Mouse (Mus musculus) Muller cell, postnatal 12 days (primary cell): Measurements from ENCODE around the gene Abhd17c.
"Not testable (repeated sequence)": the region's sequence is repeated elsewhere in the genome, so short reads cannot be mapped to it uniquely, and the experiment has no call there.

Experiments used
- DNase-seq: peaks from one replicate; pipeline ENCODE4 v3.0.0-alpha.2; 2015; ENCODE audit errors: inconsistent ontology term

Gene Abhd17c

DNA sequence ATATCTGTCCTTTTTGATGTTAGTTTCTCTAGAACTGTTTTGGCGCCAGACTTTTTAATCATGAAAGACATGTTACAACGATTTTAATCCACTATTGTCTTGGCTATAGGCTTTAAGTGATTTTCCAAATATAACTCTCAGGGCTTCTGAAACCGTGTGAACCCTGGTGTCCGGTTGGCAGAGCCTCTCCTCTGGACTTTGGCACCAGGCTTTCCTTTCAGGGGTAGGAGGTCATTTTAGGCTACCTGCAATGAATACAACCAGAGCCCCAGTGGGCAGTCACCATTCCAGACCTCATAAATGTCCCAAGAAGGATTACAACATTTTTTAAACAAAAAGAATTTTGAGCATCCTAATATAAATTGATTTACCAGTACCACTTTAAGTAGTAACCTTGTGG, 1.1 kb upstream of the Abhd17c start:
- DNase-seq: no peak

DNA sequence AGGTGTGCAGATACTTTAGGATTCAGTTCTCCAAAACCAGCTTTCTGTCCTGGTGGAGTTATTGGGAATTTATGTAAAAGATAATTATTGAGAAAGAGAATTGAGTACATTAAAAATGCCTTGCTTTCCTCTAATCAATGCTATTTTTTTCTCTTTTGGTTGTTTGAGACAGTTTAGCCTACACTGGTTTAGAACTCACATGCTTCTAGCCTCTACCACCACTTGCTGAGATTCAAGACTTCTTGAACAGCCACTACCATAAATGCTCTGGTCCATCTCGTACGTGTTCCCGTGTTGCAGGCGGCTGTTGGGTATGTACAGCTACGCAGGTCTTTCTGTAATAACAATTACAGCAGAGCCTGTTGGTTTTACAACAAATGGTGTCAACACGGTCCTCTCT, 681 bp upstream of the Abhd17c start:
- no peak for DNase-seq

DNA sequence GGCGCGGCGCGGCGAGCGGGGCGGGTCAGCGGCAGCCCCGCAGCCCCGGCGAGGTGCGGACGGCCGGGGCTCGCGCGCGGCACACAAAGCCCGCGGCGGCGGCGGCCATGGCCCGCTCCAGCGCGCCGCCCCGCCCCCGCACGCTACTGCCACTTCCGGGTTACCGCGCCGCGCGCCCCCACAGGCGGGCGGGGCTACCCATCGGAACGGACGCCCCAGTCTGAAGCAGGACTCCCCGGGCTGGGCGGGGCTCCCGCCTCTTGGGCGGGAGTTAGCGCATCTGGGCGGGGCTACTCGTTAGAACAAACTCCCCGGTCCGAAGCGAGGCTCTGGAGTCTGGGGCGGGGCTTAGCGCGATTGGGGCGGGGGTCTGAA, 254 bp upstream of the Abhd17c start:
- DNase-seq: peak; percentile 99

DNA sequence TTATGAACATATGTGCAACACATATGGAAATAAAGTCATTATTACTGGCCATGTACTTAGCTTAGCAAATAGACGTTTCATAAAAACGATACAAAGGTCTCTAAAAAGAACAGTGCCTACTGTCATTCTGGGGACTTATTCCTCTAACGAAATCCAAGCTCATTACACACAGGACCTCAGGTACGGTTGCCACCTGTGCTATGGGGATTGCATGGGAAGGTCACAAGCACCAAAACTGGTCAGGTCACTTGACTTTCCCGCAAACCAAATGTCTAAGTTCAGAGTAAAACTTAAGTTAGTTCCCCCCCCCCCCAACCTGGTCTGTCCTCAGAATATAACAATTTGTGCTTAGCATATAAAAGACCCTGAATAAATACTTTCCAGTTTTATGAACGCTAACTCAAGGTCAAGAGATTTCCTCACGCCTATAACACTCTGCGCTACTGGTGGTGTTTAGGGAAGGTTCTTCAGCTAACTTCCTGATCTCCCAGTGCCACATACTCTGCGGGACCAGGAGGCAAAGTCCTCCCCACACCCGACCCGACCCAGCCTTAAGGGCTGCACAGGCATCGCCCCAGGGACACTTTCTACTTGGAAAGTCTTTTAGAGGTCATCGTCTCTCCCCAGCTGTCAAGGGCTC, 1.2 kb downstream of the Abhd17c start:
- DNase-seq: no peak

DNA sequence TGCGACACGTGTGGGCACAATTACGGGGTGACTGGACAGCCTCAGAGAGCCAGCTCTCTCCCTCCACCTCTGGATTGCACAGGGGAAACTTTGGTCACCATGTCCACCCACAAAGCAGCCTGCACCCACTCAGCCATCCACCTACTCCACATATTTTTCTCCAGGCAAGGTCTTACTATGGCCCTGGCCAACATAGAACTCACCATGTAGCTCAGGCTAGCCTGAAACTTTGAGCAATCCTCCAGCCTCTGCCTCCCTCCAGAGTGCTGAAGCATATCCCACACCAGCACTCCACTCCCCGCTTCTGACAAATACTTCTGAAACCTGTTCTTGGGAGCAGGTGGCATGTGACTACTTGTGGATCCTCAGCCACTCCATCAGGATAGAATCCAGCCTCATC, 1.9 kb downstream of the Abhd17c start:
- DNase-seq: no peak

DNA sequence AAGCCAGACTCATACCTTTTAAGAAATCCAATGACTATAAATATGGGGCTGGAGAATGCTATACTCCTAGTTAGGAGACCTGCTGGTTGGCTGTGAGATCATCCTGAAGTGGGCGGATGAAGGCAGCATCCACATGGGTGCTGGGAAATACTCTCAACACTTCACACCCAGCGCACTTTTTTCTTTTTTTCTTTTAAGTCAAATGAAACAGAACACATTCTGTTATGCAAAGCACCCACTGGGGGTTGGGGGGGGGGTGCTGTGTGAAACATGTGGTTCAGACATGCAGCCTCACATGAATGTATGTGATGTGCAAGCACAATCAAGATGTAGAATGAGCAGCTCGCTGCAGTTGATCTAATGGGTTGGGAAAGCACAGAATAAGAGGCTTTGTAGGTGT, 2.8 kb downstream of the Abhd17c start:
- no peak for DNase-seq

DNA sequence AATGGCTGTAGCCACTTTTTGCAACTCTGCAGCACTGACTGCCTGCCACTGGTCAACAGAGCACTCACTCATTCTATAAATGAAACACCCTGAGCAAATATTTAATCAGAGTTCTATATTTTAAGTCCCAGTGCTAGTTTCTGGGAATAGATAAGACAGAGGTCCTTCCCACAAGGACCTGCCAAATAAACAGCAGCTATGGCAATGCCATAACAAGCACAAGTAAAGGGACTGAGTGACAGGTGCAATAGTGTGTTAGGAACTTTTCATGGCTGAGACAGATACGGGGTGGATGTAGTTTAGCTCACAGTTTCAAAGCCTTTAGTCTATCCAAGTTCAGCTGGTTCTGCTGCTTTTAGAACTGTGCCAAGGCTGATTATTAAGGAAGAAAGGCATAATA, 3.9 kb downstream of the Abhd17c start:
- DNase-seq: no peak

DNA sequence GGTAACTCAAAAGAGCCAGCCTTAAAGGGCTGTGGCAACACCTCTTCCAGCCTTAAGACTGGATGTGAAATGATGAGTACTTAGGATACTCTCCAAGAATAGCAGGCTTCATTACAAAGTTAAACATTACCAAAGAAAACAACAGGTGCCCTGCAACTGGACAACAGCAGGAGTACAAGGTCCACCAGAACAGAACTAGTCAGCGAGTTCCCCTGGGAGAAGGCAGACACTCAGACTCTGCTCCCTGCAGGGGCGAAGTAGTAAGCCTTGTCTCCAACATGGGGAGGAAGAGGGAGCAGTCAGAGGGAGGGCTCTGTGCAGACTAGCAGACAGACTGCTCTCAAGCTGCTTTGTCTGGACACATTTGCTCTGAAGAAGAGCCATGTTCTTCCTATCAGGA, 6.1 kb downstream of the Abhd17c start:
- DNase-seq: no peak

DNA sequence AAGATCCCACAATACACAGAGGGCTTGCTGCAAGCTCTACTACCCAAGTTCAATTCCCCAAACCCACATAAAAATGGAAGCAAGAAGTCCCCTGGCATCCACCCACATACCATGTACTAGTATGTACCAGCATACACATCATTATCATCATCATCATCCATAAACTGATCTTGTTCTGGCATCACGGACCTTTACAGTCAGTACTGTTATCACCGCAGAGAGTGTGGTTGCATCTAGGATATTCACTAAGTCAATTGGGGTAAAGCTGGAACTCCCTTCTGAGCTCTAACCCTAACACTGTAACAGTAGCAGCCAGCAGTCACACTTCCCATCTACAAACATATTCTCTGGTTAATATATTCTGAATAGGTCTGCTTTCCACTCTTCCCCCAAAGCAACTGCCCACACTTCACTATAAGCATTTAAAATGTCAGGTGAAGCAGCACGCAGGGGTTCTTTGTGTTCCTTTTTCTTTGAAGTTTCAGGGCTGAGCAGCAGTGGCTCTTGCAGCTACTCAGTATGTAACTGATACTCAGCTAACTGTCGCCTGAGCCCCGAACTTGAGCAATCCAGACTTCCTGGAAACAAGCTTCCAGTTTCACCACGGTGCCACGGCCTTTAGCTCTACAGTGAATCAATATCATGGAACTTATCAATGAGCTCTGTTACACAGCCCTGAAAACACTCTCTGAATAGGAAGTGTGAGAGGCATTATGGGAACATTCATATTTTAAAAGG, 8.8 kb downstream of the Abhd17c start:
- DNase-seq: no peak

DNA sequence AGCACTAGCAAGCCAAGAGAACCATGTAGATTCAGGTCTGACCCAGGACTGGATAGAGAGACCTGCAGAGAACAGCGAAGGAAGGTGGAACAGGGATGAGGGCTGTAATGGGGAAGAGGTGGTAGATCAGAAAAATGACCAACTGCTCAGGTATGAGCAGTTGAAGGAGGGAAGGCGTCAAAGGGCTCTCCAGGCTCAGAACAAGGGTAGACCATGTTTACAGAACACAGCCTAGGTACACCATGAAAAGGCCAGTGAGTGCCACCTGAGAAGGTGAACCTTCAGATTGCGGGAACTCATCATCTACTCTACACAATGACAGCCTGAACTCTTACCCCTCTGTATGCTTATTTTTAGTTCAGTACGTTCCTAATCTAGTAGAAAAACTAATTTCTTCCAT, 9.5 kb downstream of the Abhd17c start:
- DNase-seq: no peak

DNA sequence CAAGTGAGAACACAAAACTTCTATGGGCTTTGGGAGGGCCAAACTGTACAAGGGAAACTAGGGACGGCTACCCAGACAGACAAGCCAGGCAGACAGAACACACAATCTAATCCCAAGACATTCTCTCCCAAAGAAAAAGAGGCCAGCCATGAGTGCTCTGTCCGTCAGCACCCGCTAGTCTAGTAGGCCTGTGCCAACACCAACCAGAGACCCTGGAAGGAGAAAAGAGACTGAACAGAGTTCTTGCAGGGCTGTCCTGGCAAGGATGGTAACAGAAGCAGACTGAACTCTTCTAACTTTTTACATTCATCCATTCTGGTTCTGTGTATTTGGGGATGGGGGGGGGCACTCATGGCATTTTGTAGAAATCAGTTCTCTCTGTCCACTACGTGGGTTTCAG, 12.1 kb downstream of the Abhd17c start:
- peak; percentile 16 for DNase-seq

DNA sequence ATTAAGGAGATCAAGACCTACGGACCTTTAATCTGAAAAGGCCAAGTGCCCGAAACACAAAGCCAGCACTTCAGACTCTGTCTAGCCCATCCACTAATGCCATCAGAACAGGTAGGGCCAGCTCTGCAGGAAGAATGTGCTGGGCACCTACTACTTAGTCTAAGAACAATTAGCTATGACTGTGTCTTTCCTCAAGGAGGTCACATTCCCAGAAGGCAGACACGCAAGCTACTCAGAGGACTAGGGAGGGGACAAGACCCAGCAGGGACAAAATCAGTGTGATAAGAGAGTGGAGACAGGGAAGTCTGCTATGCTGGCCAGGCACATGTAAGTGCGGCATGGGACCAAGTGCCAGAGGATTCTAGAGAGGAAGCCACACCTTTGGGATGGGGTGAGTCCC, 13.0 kb downstream of the Abhd17c start:
- DNase-seq: no peak

DNA sequence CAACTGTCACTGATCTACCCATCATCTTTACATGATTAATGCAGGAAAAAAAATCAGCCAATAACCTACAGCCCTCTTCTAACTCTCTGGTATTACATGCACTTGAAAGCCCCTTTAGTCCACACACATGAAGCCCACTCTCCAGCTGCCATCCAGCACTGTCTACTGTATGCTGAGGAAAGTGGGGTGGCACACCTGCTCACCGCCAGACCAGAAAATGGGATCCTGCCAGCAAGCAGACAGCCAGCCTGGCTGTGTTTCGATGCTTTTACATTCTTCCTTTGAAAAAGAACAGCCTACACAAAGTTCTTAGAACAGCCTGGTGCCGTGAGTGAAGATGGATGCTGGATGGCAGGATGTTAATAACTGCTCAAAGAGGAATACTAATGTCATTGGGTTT, 13.9 kb downstream of the Abhd17c start:
- no peak for DNase-seq

DNA sequence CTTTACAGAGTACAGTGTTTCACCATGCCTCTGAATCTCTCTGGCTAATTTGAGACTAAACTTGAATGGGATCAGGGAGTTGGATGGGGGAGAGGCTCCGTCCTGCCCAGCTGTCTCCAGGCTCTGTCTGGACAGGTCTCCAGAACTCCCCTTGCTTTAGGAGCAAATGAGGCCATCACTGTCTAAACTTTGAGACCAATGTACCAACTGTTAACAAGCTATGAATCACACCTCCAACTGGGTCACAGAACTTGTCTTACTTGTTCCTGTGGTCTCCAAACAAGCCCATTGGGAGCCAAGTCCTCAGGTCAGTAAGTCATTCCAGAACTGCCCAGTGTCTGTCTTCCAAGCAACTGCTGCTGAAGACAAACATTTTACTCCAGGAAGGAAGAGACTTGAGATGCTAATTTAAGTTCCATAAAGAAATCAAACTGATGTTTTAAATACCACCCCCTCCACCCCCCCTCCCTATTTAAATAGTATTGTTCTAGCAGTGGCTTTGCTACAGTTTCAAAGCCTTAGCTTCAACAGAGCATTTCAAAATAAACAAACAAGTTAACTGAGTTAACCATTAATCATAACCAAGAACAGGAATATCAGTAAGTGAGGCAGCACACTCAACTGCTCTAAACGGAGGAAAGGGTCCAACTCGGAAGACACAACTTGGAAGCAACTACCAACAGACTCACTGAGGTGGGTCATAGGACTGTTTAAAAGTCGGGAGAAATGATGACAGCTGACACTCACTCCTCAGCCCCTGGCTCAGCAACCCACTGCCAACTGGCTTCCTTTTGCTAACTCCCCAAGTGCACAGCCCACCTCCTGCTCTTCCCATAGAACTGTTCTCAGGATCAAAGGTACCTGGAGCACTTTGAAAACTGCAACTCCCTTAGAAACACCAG, 15.6 kb downstream of the Abhd17c start:
- DNase-seq: peak; percentile 51

DNA sequence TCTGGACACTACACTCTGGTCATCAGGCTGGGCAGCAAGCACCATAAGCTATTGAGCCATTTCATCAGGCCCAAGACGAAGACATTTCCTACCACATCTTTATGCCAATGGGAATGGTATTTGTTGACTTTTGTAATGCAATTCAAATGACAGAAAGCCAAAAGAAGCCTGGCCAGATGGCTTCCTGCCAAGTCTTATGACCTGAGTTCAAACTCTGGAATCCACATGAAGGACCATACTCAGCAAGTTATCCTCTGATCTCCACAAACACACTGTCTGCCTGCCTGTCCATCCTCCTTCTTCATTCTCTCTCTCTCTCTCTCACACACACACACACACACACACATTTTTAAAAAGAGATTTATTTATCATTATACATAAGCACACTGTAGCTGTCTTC, 19.0 kb downstream of the Abhd17c start:
- peak; percentile 37 for DNase-seq

DNA sequence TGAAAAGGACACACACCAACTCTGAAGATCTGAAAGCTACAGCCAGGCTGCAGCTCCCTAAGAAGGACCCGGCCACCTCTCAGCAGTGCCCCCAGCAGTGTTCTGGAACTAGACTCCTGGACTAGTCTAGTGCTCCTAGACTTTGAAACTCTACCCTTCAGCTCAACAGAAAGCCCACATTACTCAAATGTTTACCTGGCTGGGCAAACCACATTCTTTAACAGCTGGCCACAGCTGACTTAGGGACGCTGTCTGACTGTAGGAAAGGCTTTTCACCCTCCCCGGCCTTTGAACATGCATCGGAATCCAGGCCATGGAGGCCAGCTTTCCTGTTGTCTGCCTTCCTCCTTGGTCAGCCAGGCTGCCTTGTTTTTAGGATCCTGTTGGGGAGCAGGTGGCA, 20.0 kb downstream of the Abhd17c start:
- no peak for DNase-seq

DNA sequence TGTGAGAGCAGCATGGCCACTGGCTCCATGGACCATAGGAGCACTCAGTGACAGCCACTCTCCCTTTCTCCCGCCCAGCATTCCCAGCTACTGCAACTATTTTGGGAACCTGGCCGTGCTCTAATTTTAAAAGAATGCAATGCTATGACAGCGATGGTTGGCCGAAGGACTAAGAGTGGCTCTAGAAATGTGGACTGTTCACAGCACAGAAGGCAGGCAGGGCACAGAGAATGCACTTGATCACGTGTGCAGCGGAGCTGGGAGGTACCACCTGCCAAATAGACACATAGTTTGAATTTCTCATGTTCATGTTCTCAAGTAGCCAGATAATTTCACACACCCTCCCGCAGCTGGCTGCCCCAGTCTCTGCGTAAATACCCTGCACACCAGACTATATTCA, 23.0 kb downstream of the Abhd17c start:
- DNase-seq: peak; percentile 93

DNA sequence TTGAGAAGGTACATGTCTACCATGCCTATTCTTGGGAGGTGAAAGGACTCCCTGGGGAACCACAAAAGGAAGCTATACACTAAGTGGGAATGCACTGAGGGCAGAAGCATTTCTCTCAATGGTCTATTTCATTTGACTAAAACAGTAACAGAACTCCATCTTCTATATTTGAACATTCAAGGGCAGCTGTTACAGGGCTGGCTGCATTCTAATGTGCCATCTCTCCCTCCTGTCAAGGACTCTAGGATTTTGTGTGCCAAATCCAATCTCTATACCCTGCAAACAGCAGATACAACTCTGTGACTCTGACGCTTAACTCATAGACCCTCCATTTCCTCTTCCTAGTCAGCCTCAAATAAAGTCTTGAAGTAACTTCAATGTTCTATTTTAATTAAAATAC, 26.0 kb downstream of the Abhd17c start:
- no peak for DNase-seq

DNA sequence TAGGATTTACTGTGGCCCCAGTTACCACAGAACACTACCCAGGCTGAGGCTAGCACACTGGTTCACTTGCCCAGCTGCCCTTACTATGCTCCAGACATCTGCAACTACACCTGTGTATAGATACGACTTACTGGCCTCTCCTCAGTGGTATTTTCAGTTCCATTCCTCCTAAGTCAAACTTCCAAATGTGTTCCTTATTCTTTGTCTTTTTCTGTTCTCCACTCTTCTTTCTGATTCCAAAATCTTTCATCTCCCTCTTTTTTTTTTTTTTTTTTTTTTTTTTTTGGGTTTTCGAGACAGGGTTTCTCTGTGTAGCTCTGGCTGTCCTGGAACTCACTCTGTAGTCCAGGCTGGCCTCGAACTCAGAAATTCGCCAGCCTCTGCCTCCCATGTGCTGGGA, 28.0 kb downstream of the Abhd17c start:
- not testable (repeated sequence) for DNase-seq

DNA sequence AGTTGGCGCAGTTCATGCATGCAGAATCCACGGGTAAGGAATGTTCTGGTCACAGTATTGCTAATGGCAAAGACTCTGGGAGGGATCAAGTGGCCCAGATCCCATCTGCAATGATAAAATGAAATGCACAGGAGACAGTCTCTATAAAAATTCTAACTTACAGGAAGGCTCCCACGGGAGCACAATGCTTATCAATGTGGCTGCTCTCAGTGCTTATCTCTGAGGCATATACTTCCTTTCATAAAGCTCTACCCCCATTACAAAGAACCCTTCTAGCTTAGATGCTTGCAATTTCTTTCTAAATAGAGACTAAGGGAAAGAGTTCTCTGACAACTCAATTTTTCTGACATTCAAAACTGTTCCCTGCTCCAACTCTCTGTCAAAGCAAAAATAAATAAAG, 29.9 kb downstream of the Abhd17c start:
- DNase-seq: no peak

DNA sequence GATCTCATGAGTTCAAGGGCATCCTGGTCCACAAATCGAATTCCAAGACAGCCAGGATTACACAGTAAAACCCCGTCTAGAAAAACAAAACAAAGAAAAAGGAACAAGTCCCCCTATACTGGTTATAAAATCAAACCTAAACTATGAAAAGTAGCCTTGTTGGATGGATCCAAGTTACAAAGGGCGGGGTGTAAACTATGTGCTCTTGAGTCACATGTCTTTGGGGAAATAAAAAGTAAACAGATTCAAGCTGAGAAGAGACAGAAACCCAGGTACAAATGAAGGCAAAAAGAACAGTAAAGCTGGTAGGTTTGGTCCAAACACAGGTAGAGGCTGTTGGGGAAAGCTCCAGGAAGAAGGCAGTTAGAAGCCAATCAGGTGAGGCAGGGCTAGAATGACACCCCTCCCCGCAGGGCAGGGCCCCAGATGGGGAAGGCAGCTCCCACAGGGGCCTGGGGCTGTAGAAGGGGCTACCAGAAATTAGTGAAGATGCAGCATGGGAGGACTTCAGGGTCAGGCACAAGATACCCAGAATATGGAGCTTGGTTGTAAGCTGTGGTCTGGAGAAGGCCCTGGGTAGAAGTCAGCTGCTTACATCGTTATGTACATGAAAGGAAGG, 31.4 kb downstream of the Abhd17c start:
- DNase-seq: no peak
